Mouse (Mus musculus): Measurements from ENCODE around the gene Lyrm4. TPM values are rescaled to one million over a fixed set of nuclear protein-coding genes. Genes with fewer than 3 reads are reported as not detected.

Lyrm4 gene
- total RNA-seq, 2 experiments from 2014 or later = 7.0 to 7.4 TPM

GRCm38 (mm10) chr13:35939871-35940665 lies 177.3 kb downstream of the Lyrm4 start:
- no peak for DNase-seq (ENCODE audit: low spot score in 2 of 2)

DNA sequence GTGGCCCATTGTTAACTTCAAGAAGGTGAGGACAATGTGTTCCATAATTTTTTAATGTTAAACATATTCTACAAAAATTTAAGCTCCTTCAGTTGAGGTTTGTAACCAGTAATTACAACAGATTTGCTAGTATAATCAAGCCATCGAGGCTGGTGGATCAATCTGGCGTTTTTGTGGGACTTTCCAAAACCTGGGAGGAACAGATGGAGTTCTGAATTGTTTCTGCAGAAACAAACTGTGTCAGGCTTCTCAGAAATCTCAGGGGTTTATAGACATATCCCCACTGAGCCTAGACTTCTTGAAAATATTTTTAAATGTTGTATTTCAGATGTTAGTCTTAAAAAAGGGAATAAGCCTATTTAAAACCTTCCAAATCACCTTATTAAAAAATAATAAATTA lies 179.3 kb downstream of the Lyrm4 start:
- no peak for DNase-seq (ENCODE audit: low spot score in 2 of 2)

Other genes with a start within 250 kb of the Lyrm4 start
- 10 to 100 TPM; 13.3 to 13.9 TPM for gene Rpp40, start 211.2 kb downstream of the Lyrm4 start, total RNA-seq (2021)
- under 1 TPM; 0.15 to 0.18 TPM for gene Ppp1r3g, start 158.7 kb downstream of the Lyrm4 start, total RNA-seq (2021)
- 10 to 100 TPM; 31.0 to 35.6 TPM for gene Fars2, start 114 bp downstream of the Lyrm4 start, total RNA-seq (2021)